Mouse (Mus musculus) forebrain, embryonic 14.5 days (tissue): ENCODE data around the gene Chst7. TPM values are rescaled to one million over a fixed set of nuclear protein-coding genes. Genes with fewer than 3 reads are reported as not detected.

Experiments
- ATAC-seq: fragments of 200-750 bp; cut with Nextera tagmentation; 2 replicates; pipeline ENCODE4 v1.8.0; 2017; ENCODE audit warnings: mild to moderate bottlenecking, moderate library complexity
- DNase-seq: peaks from one replicate; pipeline ENCODE4 v3.0.0-alpha.2; 2015; ENCODE audit warnings: low spot score
- H3K27ac ChIP-seq: fragments of 300-500 bp; sonication (generic); 2 replicates; pipeline ENCODE4 v1.5.1; 2014; ENCODE audit warnings: low read depth, mild to moderate bottlenecking, control low read depth, low read length, moderate library complexity
- H3K27me3 ChIP-seq: fragments of 300-500 bp; sonication (generic); replicated peaks from 2 replicates; pipeline ENCODE4 v1.6.1; 2014; ENCODE audit warnings: low read length, control low read depth, mixed read lengths; ENCODE audit not compliant: control insufficient read depth, insufficient read depth
- H3K36me3 ChIP-seq: fragments of 300-500 bp; sonication (generic); 2 replicates; pipeline ENCODE4 v1.6.1; 2014; ENCODE audit warnings: low read length, control low read depth; ENCODE audit not compliant: control insufficient read depth, insufficient read depth
- H3K4me1 ChIP-seq: fragments of 300-500 bp; sonication (generic); 2 replicates; pipeline ENCODE4 v1.6.1; 2014; ENCODE audit warnings: antibody characterized with exemption, low read length, control low read depth; ENCODE audit not compliant: control insufficient read depth, insufficient read depth
- H3K4me2 ChIP-seq: fragments of 300-500 bp; sonication (generic); 2 replicates; pipeline ENCODE4 v1.6.1; 2014; ENCODE audit warnings: mild to moderate bottlenecking, control low read depth, low read length
- H3K4me3 ChIP-seq: fragments of 300-500 bp; sonication (generic); 2 replicates; pipeline ENCODE4 v1.5.1; 2014; ENCODE audit warnings: low read depth, low read length, control low read depth
- H3K9ac ChIP-seq: fragments of 300-500 bp; sonication (generic); 2 replicates; pipeline ENCODE4 v1.6.1; 2014; ENCODE audit warnings: mild to moderate bottlenecking, low read length, control low read depth, moderate library complexity
- H3K9me3 ChIP-seq: fragments of 300-500 bp; sonication (generic); replicated peaks from 2 replicates; pipeline ENCODE4 v1.6.1; 2016; ENCODE audit warnings: low read length, control low read depth, mixed read lengths; ENCODE audit not compliant: control insufficient read depth
- WGBS: fragments of 180-500 bp; shearing (Covaris S2); extraction: QIAGEN DNeasy Blood & Tissue Kit; methylation state at CpG from one replicate; pipeline ENCODE4 v1.1.7; 2014; 5-methylcytosine and 5-hydroxymethylcytosine counted together
- polyA plus RNA-seq: library from polyadenylated mRNA; unstranded; fragments of >200 nt; fragmentation: Nextera tagmentation; extraction: Ambion mirVana; gene quantifications from 2 replicates; pipeline ENCODE4 v1.2.1, GENCODE M21; 2014

Gene Chst7
- 3.6 and 5.3 TPM in 2 replicates for polyA plus RNA-seq

- H3K27me3 ChIP-seq: no peaks in the 10 kb centered on the region
- H3K4me3 ChIP-seq: peak within 1 kb of the TSS; percentile 42
- peak within 1 kb of the TSS; percentile 62 for H3K4me2 ChIP-seq
- H3K9ac ChIP-seq: peak within 1 kb of the TSS; percentile 37; the same call in 1 of the 2 replicates
- no peak within 1 kb of the TSS for H3K27ac ChIP-seq
- WGBS: 40% methylated on average over 40 of the region's 40 CpGs
- peak; percentile 66 for DNase-seq
- no peaks in the 10 kb centered on the region for H3K4me1 ChIP-seq
- no peaks in the 10 kb centered on the region for H3K9me3 ChIP-seq
- peak; percentile 92 for ATAC-seq
- H3K36me3 ChIP-seq: no peaks in the 10 kb centered on the region
These were observed at the start of gene Chst7 for GRCm38 (mm10) chrX:20059381-20059971. TSS of gene Chst7 (plus strand) at chrX:20059560.

- Histone ChIP-seq H3K9ac (no peak overlapping the region), H3K4me3 (no peak overlapping the region), H3K4me1 (no peaks in the 10 kb centered on the region), H3K27me3 (no peaks in the 10 kb centered on the region), H3K36me3 (no peaks in the 10 kb centered on the region), H3K9me3 (no peaks in the 10 kb centered on the region), H3K4me2 (no peak overlapping the region), H3K27ac (no peak overlapping the region)
- DNase-seq (no peak), ATAC-seq (no peak)
- 99% methylated on average over 2 of the region's 2 CpGs for WGBS
These were observed 47.1 kb upstream of the Chst7 start for GRCm38 (mm10) chrX:20012211-20012610.

- no peak for ATAC-seq
These were observed 38.4 kb upstream of the Chst7 start for GRCm38 (mm10) chrX:20020942-20021341.

GRCm38 (mm10) chrX:20060096-20060768 is 872 bp downstream of the Chst7 start:
- no peaks in the 10 kb centered on the region for H3K36me3 ChIP-seq
- H3K4me2 ChIP-seq: peak overlapping the region; percentile 62
- ATAC-seq: peak; percentile 74
- no peaks in the 10 kb centered on the region for H3K27me3 ChIP-seq
- peak overlapping the region; percentile 42 for H3K4me3 ChIP-seq
- no peaks in the 10 kb centered on the region for H3K9me3 ChIP-seq
- H3K9ac ChIP-seq: peak overlapping the region; percentile 37; the same call in 1 of the 2 replicates
- H3K27ac ChIP-seq: no peak overlapping the region
- WGBS: 36% methylated on average over 65 of the region's 65 CpGs
- H3K4me1 ChIP-seq: no peaks in the 10 kb centered on the region
- DNase-seq: peak; percentile 43

More at GRCm38 (mm10) chrX:20020942-20021341, 38.4 kb upstream of the Chst7 start:
- no peak overlapping the region for H3K4me2 ChIP-seq
- DNase-seq: peak; percentile 52
- no peak overlapping the region for H3K9ac ChIP-seq
- no peak overlapping the region for H3K27ac ChIP-seq
- H3K27me3 ChIP-seq: no peaks in the 10 kb centered on the region
- no peak overlapping the region for H3K4me3 ChIP-seq
- H3K9me3 ChIP-seq: no peaks in the 10 kb centered on the region
- WGBS: 37% methylated on average over 2 of the region's 2 CpGs
- H3K36me3 ChIP-seq: no peaks in the 10 kb centered on the region
- no peaks in the 10 kb centered on the region for H3K4me1 ChIP-seq

- no peaks in the 10 kb centered on the region for H3K27me3 ChIP-seq
- H3K27ac ChIP-seq: no peak overlapping the region
- peak overlapping the region; percentile 62 for H3K4me2 ChIP-seq
- no peaks in the 10 kb centered on the region for H3K36me3 ChIP-seq
- ATAC-seq (peak; percentile 12; the same call in 1 of the 2 replicates), DNase-seq (peak; percentile 2)
- H3K4me3 ChIP-seq: peak overlapping the region; percentile 42
- WGBS: 39% methylated on average over 47 of the region's 47 CpGs
- peak overlapping the region; percentile 37; the same call in 1 of the 2 replicates for H3K9ac ChIP-seq
- no peaks in the 10 kb centered on the region for H3K4me1 ChIP-seq
- H3K9me3 ChIP-seq: no peaks in the 10 kb centered on the region
These were observed 1.5 kb downstream of the Chst7 start for GRCm38 (mm10) chrX:20060769-20061315.

GRCm38 (mm10) chrX:20061764-20062480 is 2.6 kb downstream of the Chst7 start:
- Histone ChIP-seq H3K27ac (no peak overlapping the region), H3K4me2 (no peak overlapping the region), H3K9ac (no peak overlapping the region), H3K4me3 (no peak overlapping the region), H3K36me3 (no peaks in the 10 kb centered on the region), H3K4me1 (no peaks in the 10 kb centered on the region), H3K27me3 (no peaks in the 10 kb centered on the region), H3K9me3 (no peaks in the 10 kb centered on the region)
- DNase-seq (no peak), ATAC-seq (no peak)
- WGBS: 71% methylated on average over 3 of the region's 3 CpGs

GRCm38 (mm10) chrX:20066636-20067035 is 7.3 kb downstream of the Chst7 start:
- H3K9ac ChIP-seq: no peak overlapping the region
- no peak overlapping the region for H3K27ac ChIP-seq
- no peaks in the 10 kb centered on the region for H3K9me3 ChIP-seq
- no peak overlapping the region for H3K4me3 ChIP-seq
- DNase-seq: no peak
- no peaks in the 10 kb centered on the region for H3K36me3 ChIP-seq
- no peak for ATAC-seq
- H3K4me1 ChIP-seq: no peaks in the 10 kb centered on the region
- H3K27me3 ChIP-seq: no peaks in the 10 kb centered on the region
- H3K4me2 ChIP-seq: no peak overlapping the region

- Histone ChIP-seq H3K27me3 (no peaks in the 10 kb centered on the region), H3K9me3 (no peaks in the 10 kb centered on the region), H3K36me3 (no peaks in the 10 kb centered on the region), H3K4me1 (no peaks in the 10 kb centered on the region), H3K27ac (no peak overlapping the region), H3K4me2 (no peak overlapping the region), H3K4me3 (no peak overlapping the region), H3K9ac (no peak overlapping the region)
- DNase-seq: no peak
- 59% methylated on average over 4 of the region's 4 CpGs for WGBS
- no peak for ATAC-seq
These were observed 10.8 kb downstream of the Chst7 start for GRCm38 (mm10) chrX:20070196-20070595.
